Mouse (Mus musculus) limb, embryonic 15.5 days (tissue): ENCODE measurements at regions not wholly inside any gene's neighbourhood (a gene's known extent, or its start where the extent isn't known, plus 50 kb on each side); places are given as distances from the start of the nearest gene placed in this dataset.

ENCODE experiments used
- ATAC-seq: fragments of 200-750 bp; cut with Nextera tagmentation; 2 replicates; pipeline ENCODE4 v1.8.0; 2017; ENCODE audit warnings: low read depth, moderate TSS enrichment; ENCODE audit not compliant: insufficient number of reproducible peaks, low FRiP score, low TSS enrichment
- H3K27ac ChIP-seq: fragments of 300-500 bp; sonication (generic); 2 replicates; pipeline ENCODE4 v1.5.1; 2015; ENCODE audit warnings: moderate library complexity, mild to moderate bottlenecking, inconsistent platforms
- H3K27me3 ChIP-seq: fragments of 300-500 bp; sonication (generic); 2 replicates; pipeline ENCODE4 v1.6.1; 2015; ENCODE audit warnings: inconsistent platforms
- H3K36me3 ChIP-seq: fragments of 300-500 bp; sonication (generic); 2 replicates; pipeline ENCODE4 v1.6.1; 2015; ENCODE audit warnings: inconsistent platforms
- H3K4me1 ChIP-seq: fragments of 300-500 bp; sonication (generic); 2 replicates; pipeline ENCODE4 v1.6.1; 2015; ENCODE audit warnings: inconsistent platforms
- H3K4me2 ChIP-seq: fragments of 300-500 bp; sonication (generic); 2 replicates; pipeline ENCODE4 v1.6.1; 2015; ENCODE audit warnings: mild to moderate bottlenecking, inconsistent platforms
- H3K4me3 ChIP-seq: fragments of 300-500 bp; sonication (generic); 2 replicates; pipeline ENCODE4 v1.5.1; 2015; ENCODE audit warnings: mild to moderate bottlenecking, inconsistent platforms
- H3K9ac ChIP-seq: fragments of 300-500 bp; sonication (generic); 2 replicates; pipeline ENCODE4 v1.6.1; 2015; ENCODE audit warnings: inconsistent platforms
- H3K9me3 ChIP-seq: fragments of 300-500 bp; sonication (generic); 2 replicates; pipeline ENCODE4 v1.6.1; 2016; ENCODE audit warnings: inconsistent platforms
- WGBS: fragments of 180-500 bp; shearing (Covaris S2); methylation state at CpG from one replicate; pipeline ENCODE4 v1.1.7; 2015; 5-methylcytosine and 5-hydroxymethylcytosine counted together

GRCm38 (mm10) chr13:3752334-3752733 is 51.8 kb downstream of the Calml3 start:
- H3K27me3 ChIP-seq: no peaks in the 10 kb centered on the region
- H3K36me3 ChIP-seq: no peaks in the 10 kb centered on the region
- ATAC-seq: no peak
- no peak overlapping the region for H3K4me3 ChIP-seq
- H3K4me2 ChIP-seq: no peak overlapping the region
- no peaks in the 10 kb centered on the region for H3K9me3 ChIP-seq
- H3K4me1 ChIP-seq: peaks cover 11% of the 10 kb centered on the region
- H3K27ac ChIP-seq: no peak overlapping the region
- no peak overlapping the region for H3K9ac ChIP-seq
- WGBS: 87% methylated on average over 5 of the region's 5 CpGs

GRCm38 (mm10) chr13:3751222-3751621 is 52.9 kb downstream of the Calml3 start:
- no peak overlapping the region for H3K4me2 ChIP-seq
- H3K9ac ChIP-seq: no peak overlapping the region
- H3K27ac ChIP-seq: no peak overlapping the region
- no peak for ATAC-seq
- no peaks in the 10 kb centered on the region for H3K9me3 ChIP-seq
- H3K4me3 ChIP-seq: no peak overlapping the region
- H3K27me3 ChIP-seq: no peaks in the 10 kb centered on the region
- WGBS: 74% methylated on average over 1 of the region's 1 CpGs
- H3K36me3 ChIP-seq: no peaks in the 10 kb centered on the region
- peaks cover 20% of the 10 kb centered on the region for H3K4me1 ChIP-seq

GRCm38 (mm10) chr13:3750756-3751155 is 53.4 kb downstream of the Calml3 start:
- Histone ChIP-seq H3K4me1 (peaks cover 20% of the 10 kb centered on the region), H3K27me3 (no peaks in the 10 kb centered on the region), H3K9ac (no peak overlapping the region), H3K36me3 (no peaks in the 10 kb centered on the region), H3K4me2 (no peak overlapping the region), H3K9me3 (no peaks in the 10 kb centered on the region), H3K27ac (no peak overlapping the region), H3K4me3 (no peak overlapping the region)
- WGBS: 40% methylated on average over 1 of the region's 1 CpGs
- ATAC-seq: no peak

- peaks cover 20% of the 10 kb centered on the region for H3K4me1 ChIP-seq
- 70% methylated on average over 3 of the region's 3 CpGs for WGBS
- H3K27me3 ChIP-seq: no peaks in the 10 kb centered on the region
- no peaks in the 10 kb centered on the region for H3K36me3 ChIP-seq
- no peaks in the 10 kb centered on the region for H3K9me3 ChIP-seq
- no peak overlapping the region for H3K27ac ChIP-seq
- ATAC-seq: no peak
- no peak overlapping the region for H3K9ac ChIP-seq
- H3K4me3 ChIP-seq: no peak overlapping the region
- no peak overlapping the region for H3K4me2 ChIP-seq
These were observed 54.5 kb downstream of the Calml3 start for GRCm38 (mm10) chr13:3749646-3750045.

GRCm38 (mm10) chr13:3748859-3749258 is 55.3 kb downstream of the Calml3 start:
- 59% methylated on average over 5 of the region's 5 CpGs for WGBS
- no peaks in the 10 kb centered on the region for H3K27me3 ChIP-seq
- H3K4me1 ChIP-seq: peaks cover 25% of the 10 kb centered on the region
- no peak overlapping the region for H3K9ac ChIP-seq
- no peaks in the 10 kb centered on the region for H3K36me3 ChIP-seq
- no peak overlapping the region for H3K4me3 ChIP-seq
- H3K4me2 ChIP-seq: no peak overlapping the region
- no peak overlapping the region for H3K27ac ChIP-seq
- ATAC-seq: no peak
- no peaks in the 10 kb centered on the region for H3K9me3 ChIP-seq

- ATAC-seq: peak; percentile 33; the same call in 1 of the 2 replicates
- WGBS: 34% methylated on average over 10 of the region's 10 CpGs
- peaks cover 48% of the 10 kb centered on the region for H3K4me1 ChIP-seq
These were observed 57.6 kb downstream of the Calml3 start for GRCm38 (mm10) chr13:3746524-3746923.

GRCm38 (mm10) chr13:3744870-3745269 is 59.2 kb downstream of the Calml3 start:
- H3K4me1 ChIP-seq: peaks cover 44% of the 10 kb centered on the region
- H3K27me3 ChIP-seq: no peaks in the 10 kb centered on the region
- H3K4me3 ChIP-seq: no peak overlapping the region
- no peaks in the 10 kb centered on the region for H3K9me3 ChIP-seq
- no peaks in the 10 kb centered on the region for H3K36me3 ChIP-seq
- H3K9ac ChIP-seq: no peak overlapping the region
- no peak overlapping the region for H3K27ac ChIP-seq
- 77% methylated on average over 3 of the region's 3 CpGs for WGBS
- H3K4me2 ChIP-seq: no peak overlapping the region
- ATAC-seq: no peak

More at GRCm38 (mm10) chr13:3746524-3746923, 57.6 kb downstream of the Calml3 start:
- Histone ChIP-seq H3K9me3 (no peaks in the 10 kb centered on the region), H3K9ac (no peak overlapping the region), H3K27me3 (no peaks in the 10 kb centered on the region), H3K36me3 (no peaks in the 10 kb centered on the region), H3K27ac (peak overlapping the region; percentile 60), H3K4me2 (no peak overlapping the region), H3K4me3 (no peak overlapping the region)

GRCm38 (mm10) chr13:3743692-3744457 is 60.2 kb downstream of the Calml3 start:
- Histone ChIP-seq H3K27ac (peak overlapping the region; percentile 90), H3K4me3 (no peak overlapping the region), H3K4me1 (peaks cover 38% of the 10 kb centered on the region), H3K9me3 (no peaks in the 10 kb centered on the region), H3K36me3 (no peaks in the 10 kb centered on the region), H3K27me3 (no peaks in the 10 kb centered on the region), H3K9ac (no peak overlapping the region), H3K4me2 (no peak overlapping the region)
- 82% methylated on average over 6 of the region's 6 CpGs for WGBS
- no peak for ATAC-seq

- no peaks in the 10 kb centered on the region for H3K27me3 ChIP-seq
- peak overlapping the region; percentile 27 for H3K4me2 ChIP-seq
- no peaks in the 10 kb centered on the region for H3K36me3 ChIP-seq
- peak; percentile 51; the same call in 1 of the 2 replicates for ATAC-seq
- H3K9ac ChIP-seq: no peak overlapping the region
- 7% methylated on average over 4 of the region's 4 CpGs for WGBS
- no peaks in the 10 kb centered on the region for H3K9me3 ChIP-seq
- no peak overlapping the region for H3K4me3 ChIP-seq
- H3K4me1 ChIP-seq: peaks cover 38% of the 10 kb centered on the region
- peak overlapping the region; percentile 90 for H3K27ac ChIP-seq
These were observed 61.2 kb downstream of the Calml3 start for GRCm38 (mm10) chr13:3742763-3743401.

GRCm38 (mm10) chr13:3742094-3742730 is 61.9 kb downstream of the Calml3 start:
- no peak overlapping the region for H3K4me3 ChIP-seq
- WGBS: 29% methylated on average over 2 of the region's 2 CpGs
- H3K27ac ChIP-seq: peak overlapping the region; percentile 90
- no peak overlapping the region for H3K9ac ChIP-seq
- H3K4me2 ChIP-seq: no peak overlapping the region
- H3K36me3 ChIP-seq: no peaks in the 10 kb centered on the region
- H3K9me3 ChIP-seq: no peaks in the 10 kb centered on the region
- peaks cover 36% of the 10 kb centered on the region for H3K4me1 ChIP-seq
- H3K27me3 ChIP-seq: no peaks in the 10 kb centered on the region
- peak; percentile 45 for ATAC-seq

- Histone ChIP-seq H3K27me3 (no peaks in the 10 kb centered on the region), H3K9ac (no peak overlapping the region), H3K4me1 (peaks cover 21% of the 10 kb centered on the region), H3K36me3 (no peaks in the 10 kb centered on the region), H3K27ac (peak overlapping the region; percentile 60), H3K4me3 (no peak overlapping the region), H3K9me3 (no peaks in the 10 kb centered on the region), H3K4me2 (no peak overlapping the region)
- ATAC-seq: no peak
- WGBS: 20% methylated on average over 2 of the region's 2 CpGs
These were observed 73.5 kb downstream of the Calml3 start for GRCm38 (mm10) chr13:3730699-3731021.
